Mouse (Mus musculus) cerebellum, adult 11 months (tissue): ENCODE measurements around the gene Ryr1.
"Not testable (repeated sequence)": the region's sequence is repeated elsewhere in the genome, so short reads cannot be mapped to it uniquely, and the experiment has no call there.

Source experiments
- DNase-seq: peaks from one replicate; pipeline ENCODE4 v3.0.0; 2022

Ryr1 gene

DNA sequence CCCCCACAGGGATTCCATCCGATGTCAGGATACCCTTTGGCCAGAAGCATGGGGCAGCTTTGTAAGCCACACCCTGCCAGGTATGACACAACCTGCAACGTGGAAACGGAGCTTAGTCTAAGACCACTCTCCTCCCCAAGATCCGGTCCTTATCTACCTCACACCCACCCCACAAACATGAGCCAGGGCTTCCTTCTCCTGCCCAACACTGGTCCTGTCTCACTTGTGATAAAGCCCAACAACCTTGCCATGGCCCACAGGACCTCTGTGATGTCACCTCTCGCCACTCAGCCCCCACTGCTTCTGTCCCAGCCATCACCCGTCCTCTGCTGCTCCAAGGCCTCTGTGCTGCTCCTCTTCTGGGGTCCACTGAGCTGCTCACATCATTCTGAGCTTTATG, 49.8 kb downstream of the Ryr1 start:
- no peak for DNase-seq

DNA sequence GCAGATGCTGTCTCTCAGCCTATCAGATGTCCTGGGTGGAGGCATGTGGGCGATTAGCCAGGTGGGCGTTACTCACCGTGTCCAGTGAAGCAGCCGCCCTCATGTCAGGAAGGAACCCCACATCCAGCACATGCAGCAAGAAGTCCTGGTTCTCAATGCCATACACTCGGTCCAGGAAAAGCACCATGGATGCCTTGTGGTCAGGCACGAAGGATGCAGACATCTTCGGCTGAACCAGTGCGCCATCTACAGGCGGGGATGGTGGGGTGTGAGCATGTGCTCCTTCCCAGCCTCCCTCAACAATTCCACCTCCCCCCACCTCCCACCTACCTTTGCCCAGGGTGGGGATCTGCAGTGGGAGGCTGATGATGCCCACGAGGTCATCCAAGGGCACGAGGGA, 52.3 kb downstream of the Ryr1 start:
- no peak for DNase-seq

DNA sequence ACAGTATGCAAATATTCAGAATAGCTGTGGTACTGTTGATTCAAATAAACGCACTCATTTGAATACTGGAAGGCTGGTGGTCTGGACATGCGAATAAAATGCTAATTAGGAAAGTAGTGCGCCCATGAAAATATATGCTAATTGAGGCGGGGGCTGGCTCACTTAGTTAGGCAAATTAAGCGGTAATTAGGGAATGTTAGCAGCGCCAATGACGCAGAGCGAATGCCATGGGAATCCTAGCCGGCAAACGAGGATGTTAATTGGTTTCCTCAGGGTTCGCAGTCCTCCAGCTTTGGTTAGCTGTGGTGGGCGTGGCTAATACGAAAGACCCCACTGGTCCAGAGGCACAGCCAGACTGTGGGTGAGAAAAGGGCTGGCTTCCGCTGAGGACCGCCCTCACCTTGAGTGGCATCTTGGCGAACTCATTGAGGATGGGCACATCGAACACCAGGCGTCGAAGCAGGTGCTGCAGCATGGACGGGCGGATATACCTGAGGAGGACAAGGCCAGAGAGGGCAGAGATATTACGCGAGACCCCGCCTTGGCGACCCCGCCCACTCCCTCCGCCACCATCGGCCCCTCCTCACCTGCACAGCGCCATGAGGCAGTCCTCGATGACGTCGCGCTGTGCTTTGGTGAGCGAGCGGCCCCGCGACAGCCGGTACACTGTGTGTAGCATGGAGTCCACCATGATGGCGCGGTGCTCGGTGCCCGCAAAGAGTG, 53.6 kb downstream of the Ryr1 start:
- no peak for DNase-seq

DNA sequence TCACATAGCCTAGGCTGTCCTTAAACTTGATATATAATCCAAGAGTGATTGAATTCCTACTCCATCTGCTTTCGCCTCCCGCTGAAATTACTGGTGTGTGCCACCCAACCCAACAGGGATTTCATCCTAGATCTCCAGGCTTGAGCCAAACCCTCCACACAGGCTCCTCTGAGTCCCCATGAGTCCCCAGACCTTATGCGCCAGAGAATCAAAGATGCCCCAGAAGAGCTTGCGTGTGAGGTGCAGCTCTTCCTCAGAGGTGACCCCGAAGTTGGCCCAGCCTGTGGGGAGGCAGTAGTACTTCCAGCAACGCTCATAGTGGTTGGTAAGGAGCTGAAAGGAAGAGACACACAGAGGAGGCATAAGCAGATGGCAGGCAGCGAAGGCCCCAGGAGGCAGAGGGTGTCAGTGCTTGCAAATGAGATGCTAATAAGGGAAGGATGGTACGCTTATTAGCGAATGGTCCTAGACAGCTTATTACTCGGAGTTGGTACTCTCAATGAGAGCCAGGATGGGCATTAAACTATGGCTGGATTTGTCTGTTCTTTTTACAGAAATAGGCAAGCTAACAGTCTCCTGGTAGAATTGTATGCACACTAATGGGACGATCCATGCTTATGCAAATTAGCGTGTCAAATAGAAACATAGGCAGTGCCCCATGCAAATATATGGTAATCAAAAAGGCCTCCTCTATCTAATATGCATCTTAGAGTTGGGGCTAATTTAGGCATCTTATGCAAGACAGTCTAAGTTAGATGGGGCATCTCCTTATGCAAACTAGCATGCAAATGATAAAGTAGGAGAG, 54.4 kb downstream of the Ryr1 start:
- DNase-seq, result no peak

DNA sequence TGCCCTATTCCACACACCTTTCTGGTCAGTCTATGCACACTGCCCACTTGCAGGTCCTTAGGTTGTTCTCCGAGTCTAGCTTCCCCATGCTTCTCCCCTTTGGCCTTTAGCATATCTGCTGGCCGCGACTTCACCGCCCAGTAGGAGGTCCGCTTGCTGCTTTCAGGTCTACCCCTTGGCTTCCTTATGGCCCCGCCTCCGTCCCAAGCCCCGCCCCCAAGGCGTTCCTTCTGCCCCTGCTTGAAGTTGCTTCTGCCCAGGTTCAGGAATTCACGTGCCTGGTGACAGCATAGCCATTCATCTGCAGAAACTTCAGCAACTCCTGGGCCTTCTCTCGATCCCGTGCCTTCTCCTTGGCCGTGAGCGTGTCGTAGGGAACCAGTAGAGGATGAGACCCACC, 57.2 kb downstream of the Ryr1 start:
- no peak for DNase-seq

DNA sequence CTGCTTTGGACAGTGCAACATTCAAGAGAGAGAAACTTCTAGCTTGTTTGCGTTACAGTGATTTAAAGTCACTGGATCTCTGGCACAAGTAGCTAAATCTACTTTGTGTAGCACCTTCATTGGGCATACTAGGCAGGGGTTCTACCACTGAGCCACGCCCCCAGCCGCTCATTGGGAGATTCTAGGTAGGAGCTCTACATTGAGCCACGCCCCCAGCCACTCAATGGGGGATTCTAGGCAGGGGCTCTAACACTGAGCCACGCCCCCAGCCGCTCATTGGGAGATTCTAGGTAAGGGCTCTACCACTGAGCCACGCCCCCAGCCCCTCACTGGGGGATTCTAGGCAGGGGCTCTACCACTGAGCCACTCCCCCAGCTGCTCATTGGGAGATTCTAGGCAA, 61.5 kb downstream of the Ryr1 start:
- not testable (repeated sequence) for DNase-seq

DNA sequence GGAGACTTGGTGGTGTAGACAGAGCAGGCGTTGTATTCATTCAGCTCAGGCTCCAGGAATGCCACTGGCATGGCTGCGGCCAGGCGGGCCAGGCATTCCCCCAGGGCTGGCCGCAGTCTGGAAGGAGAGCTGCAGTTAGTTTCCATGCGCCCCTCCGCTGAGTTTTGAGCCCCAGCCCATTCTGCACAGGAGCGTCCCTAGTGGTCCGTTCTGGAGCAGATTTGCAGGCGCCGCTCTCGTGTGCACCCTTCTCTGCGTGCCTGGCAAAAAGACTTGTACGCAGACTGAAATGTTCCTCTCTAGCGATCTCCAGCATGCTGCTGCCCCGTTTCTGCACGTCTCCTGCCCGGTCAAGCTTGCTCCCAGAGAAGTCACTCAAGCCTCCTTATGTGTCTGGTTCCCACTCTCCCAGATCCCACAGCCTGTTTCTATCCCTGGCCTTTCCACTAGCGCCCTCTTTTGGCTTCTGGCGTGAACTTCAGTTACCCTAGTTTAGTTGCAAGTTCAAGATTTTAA, 63.4 kb downstream of the Ryr1 start:
- DNase-seq, result no peak

DNA sequence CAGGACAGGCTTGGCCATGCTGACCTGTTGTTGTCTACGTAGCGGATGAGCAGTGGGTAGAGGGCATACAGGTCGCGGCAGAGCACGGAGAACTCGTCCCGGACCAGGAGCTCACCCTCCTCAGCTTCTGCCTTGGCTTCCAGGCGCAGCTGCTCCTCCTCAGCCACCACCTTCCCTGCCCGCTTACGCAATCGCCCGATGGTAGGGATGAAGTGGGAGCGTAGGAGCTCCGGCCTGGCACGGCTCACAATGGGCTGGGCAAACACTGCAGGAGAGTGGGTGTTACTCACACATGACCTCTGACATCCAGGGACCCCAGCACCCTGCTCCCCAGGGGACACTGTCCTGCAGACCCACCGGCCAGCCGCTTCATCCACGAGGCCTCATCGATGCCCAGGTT, 65.5 kb downstream of the Ryr1 start:
- DNase-seq, result no peak

DNA sequence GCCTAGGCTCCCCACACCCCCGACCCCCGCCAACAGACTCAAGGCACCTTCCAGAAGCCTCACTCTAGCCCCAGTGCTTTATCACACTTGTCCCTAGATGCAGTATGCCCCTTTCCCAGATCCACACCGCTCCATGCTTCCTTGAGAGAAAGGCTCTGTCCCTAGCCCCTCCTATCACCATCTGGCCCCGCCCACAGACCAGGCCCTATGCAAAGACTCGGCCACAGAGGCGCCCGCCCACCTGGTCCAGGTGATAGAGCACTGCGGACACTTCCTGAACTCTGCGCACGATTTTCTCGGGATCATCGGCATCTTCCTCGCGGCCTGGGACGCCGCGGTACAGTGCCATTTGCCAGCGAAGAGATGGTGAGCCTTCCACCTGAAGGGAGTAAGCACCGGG, 72.2 kb downstream of the Ryr1 start:
- DNase-seq, result no peak

DNA sequence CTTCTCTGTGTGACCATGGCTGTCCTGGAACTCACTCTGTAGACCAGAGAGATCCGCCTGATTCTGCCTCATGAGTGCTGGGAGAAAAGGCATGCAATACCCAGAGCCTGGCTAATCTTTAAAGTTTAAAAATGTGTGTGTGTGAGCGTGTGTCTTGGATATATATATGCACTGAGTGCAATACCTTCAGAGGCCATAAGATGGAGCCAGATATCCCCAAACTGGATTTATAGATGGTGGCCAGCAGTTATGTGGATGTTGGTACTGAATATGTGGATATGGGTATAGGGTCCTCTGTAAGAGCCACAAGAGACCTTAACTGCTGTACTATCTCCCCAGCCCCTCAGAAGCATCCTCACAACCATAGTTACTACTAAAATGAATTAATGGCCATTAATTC, 74.2 kb downstream of the Ryr1 start:
- no peak for DNase-seq

DNA sequence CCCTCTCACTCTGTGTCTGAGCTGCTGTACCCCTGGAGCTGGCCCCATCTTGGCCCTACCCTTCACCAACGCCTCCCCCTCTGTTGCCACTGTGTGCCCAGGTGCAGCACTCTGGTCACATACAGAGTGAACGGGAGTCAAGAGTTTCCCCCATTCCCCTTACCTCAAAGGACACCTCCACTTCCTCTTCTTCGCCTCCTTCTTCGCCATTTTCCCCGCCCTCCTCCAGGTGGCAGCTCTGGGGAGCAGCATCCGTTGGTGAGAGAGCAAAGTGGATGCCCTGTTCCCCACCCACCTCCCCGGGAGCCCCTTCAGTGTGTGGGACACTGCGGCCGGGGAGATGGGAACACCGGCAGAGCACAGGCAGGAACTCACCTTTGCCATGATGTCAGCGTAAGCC, 76.4 kb downstream of the Ryr1 start:
- no peak for DNase-seq

DNA sequence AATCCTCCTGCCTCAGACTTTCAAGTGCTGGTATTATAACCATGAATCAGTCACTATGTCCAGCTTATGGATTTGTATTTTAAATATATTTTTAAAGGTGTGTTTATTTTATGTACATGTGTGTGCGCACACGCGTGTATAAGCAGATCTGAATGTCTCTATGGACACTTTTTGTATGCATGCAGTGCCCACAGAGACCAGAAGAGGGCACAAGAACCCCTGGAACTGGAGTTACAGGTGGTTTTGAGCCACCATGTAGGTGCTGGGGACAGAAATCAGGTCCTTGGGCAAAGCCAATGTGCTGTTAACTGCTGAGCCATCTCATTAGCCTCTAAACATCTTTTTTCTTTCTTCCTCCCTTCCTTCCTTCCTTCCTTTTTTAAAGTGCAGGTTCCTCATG, 76.9 kb downstream of the Ryr1 start:
- no peak for DNase-seq

DNA sequence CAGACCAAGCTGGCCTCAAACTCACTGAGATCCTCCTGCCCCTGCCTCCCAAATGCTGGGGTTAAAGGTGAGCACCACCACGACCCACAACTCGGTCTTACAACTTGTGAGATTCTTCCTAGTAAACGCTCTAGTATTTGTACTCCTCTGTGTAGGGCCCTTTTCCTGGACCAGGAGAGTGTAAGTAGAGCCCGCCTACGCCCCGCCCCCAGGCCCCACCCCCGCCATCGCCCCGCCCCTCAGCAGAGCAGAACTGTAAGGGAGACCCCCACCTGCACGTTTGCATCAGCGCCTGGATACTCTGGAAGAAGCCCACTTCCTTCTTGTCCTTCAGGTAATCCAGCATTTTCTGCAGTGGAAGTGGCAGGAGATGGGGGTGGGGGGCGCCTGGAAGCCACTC, 78.4 kb downstream of the Ryr1 start:
- no peak for DNase-seq

DNA sequence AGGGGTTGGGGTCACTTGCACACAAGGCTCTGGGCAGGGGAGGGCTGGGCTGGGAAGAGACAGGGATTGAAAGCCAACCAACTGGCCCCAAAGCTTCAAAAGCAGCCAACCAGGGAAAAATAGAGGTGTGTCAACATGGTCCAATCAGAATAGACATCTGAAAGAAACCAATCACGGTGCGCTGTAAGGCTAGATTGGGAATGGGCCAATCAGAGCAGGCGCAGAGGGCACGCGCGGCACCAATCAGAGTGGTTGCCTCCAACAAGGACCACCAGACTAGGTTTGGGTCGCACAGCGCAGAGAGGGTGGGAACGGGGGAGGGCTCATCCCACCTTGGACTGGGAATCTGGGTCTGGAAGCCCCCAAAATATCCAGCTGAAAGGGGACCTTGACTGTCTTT, 80.7 kb downstream of the Ryr1 start:
- no peak for DNase-seq

DNA sequence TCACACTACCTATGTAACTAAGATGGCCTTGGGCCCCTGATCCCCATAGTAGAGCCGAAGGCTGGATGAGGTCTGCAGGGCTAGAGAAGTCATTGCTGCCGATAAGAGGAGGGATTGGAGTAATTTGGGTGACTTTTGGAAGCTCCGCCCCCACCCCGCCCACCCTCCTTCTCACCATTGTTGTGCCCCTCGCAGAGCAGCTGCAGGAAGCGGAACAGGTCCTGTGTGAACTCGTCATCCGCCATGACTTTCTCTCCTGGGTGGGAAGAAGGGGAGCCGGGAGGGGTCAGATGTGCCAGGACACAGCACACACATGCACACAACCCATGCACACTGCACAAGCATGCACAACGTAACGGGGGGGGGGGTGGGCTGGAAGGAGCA, 81.3 kb downstream of the Ryr1 start:
- DNase-seq, result no peak

DNA sequence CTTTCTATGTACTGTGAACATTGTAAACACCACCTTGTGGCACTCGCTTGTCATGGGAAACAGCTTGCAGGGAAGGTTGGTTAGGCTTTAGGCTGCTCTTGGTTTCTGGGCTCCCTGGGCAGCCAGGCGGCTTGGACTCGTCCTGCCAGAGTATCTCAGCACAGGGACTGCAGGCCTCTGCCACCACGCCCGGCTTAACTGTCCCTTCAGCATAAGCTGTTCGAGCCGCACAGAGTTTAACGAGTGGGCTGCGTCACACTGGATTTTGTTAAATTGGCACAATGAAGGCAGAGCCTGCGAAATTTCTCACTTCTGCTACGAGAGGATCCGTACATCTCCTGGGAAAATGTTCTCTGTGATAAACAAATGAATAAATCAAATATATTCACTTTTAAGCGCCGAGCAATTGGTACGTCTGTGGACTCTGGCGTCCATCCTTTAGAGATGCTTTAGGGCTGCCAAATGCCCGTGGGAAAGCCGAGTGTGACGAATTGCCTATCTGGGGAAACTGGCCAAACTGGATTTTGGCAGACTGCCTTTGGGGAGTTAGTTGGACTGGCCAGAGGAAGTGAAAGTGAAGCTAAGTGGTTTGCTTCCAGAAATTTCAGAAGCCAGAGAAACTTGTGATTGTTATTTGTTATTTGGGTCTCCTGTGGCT, 81.8 kb downstream of the Ryr1 start:
- DNase-seq, result no peak

DNA sequence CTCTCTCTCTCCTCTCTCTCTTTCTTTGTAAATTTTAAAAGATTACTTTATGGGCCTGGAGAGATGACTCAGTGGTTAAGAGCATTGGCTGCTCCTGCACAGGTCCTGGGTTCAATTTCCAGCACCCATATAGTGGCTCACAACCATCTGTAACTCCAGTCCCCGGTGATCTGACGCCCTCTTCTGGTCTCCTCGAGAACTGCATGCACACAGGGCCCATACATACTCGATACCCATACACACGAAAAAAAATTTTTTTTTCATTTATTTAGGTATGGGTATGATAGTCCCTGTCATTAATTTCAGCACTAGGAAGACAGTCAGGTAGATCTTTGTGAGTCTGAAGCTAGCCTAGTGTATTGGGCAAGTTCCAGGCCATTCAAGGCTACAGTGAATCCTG, 83.8 kb downstream of the Ryr1 start:
- no peak for DNase-seq

DNA sequence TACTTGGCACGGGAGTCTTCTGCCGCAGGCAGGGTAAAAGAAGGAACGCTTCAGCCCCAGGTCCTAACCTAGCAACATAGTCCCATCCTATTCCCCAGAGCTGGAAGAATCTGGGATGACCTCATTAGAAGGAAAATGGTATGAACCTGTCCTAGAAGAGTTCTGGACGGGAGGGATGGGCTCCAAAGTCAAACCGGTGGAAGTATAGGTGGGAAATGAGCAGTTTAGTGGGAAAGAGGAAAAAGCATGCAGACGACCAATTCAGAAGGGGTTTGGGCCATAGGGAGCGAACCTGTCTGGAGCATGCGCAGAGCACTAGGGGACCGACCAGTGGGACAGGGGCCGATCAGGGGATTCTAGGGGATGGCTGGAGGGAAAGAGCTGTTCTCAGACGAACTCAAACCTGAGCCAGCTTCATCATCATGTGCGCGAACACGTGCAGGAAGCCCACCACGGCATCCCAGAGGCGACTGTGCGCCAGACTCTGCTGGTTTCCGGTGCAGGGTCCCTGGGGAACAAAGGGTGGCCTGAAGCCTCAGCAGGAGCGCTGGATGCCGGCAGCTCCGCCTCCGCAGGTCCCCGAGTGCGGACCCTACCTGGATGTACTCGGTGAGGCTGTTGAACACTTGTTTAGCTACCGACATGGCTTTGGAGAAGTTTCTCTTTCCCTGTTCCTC, 84.9 kb downstream of the Ryr1 start:
- DNase-seq, result no peak

DNA sequence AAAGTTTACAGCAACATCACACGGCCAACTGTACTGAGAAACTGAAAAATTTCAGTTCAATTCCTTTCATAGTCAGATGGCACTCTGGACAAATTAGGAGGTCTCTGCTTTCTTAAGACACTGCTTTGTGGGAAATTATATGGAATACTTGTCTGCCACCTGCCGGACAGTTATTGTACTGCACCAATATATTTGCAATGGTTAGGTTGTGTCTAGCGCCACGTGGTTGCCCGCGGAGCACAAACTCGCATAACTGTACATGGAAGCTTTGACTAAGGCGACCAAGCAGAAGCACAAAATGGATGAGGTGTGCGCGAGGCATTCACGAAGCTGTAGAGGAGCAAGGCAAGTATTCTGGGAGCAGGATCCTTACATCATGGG, 85.4 kb downstream of the Ryr1 start:
- peak; percentile 72 for DNase-seq

DNA sequence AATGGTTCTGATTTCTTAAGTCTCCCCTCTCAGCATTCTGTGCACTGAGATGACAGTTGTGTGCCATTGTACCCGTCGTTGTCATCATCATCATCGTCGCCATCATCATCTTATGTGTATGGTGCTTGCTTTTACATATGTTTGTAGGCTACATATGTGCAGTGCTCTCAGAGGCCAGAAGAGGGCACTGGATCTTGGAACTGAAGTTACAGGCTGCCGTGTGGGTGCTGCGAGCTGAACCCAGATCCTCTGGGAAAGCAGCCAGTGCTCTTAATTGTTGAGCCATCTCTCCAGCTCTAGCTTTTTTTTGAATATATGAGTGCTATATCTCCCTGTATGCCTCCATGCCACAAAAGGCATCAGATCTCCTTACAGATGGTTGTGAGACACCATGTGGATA, 87.7 kb downstream of the Ryr1 start:
- DNase-seq, result no peak

DNA sequence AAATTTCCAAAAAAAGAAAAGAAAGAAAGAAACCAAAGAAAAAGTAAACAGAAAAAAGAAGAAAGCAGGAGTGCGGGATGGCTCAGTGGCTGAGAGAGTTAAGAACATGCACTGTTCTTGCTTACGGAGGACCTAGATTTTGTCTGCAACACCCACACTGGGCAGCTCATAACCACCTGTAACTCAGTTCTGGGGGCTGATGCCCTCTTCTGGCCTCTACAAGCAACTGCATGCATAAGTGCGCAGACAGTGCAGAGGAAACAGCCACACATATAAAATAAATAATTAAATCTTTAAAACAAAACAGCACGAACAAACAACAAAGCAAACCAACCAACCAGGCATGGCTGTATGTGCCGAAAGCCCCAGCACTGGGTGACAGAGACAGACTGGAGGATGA, 92.3 kb downstream of the Ryr1 start:
- no peak for DNase-seq

DNA sequence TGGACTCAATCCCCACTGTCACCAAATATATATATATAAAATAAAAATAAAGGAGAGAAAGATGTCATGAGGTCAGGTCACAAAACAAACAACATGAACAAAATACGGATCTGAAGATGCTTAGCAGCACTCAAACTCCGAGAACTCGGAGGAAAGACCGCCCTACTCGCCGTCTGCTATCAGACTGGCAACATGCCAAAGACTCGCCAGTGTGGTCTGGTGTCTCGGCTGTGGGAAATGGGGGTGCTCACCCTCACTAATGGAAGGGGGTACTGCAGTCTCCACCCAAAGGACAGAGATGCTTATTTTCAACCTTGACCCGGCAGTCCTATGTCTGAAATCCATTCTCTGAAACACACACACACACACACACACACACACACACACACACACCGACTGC, 93.3 kb downstream of the Ryr1 start:
- DNase-seq, result no peak
